Mouse (Mus musculus) gastrocnemius, postnatal 10 days (tissue): Measurements from ENCODE around the gene Cdh26. TPM values are rescaled to one million over a fixed set of nuclear protein-coding genes. Genes with fewer than 3 reads are reported as not detected.

ENCODE experiments used
- DNase-seq: peaks from one replicate; pipeline ENCODE4 v3.0.0; 2021; ENCODE audit warnings: mixed read lengths
- total RNA-seq, 2 experiments: library from RNA; stranded (reverse); gene quantifications; 2 replicates each; pipeline ENCODE4 v1.2.3; 2021

Gene Cdh26
- total RNA-seq, 2 experiments from 2014 or later: 0.09 TPM; not detected in 1

GRCm38 (mm10) chr2:178513043-178513442 lies 82.7 kb downstream of the Cdh26 start:
- no peak for DNase-seq

DNA sequence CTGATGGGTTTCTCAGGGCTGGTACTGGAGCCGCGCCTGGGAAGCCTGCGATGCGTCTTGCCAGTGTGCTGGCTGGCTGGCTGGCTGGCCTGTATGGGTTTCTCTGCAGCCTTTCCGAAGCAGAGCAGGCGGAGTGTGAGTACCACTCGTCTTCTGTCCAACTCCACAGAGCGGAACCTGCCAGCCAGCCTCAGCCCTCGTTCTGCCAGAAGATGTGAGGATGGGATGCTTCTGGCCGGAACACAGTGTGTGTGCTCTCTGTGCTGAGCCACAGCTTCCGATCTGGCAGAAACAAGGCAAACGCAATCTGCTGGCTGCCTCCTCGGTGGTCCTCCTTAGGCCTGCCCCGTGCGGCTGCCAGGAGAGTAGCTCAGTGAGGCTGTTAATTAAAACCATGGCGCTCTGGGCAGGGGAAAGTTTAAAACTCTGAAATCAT lies 83.3 kb downstream of the Cdh26 start:
- peak; percentile 20 for DNase-seq

- DNase-seq: no peak
Observed at GRCm38 (mm10) chr2:178516421-178516820, 86.1 kb downstream of the Cdh26 start.

DNA sequence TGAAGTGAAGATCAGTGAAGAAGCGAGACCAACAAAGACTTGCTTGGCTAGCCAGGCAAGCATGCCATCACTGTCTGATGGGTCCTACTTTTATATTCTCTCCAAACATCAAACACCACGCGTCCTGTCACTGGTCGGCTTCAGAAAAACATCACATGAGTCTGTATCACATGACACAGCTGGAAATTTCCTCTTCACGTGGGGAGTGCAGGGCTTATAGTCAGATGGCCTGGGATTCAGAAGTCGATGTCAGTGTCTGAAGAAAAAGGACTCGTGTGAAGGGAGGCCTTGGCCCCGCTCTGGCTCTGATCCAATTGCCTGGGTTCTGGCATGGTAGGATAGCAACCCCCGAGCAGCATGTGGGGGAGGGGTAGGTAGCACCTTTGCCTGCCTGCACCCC lies 86.6 kb downstream of the Cdh26 start:
- DNase-seq: no peak

DNA sequence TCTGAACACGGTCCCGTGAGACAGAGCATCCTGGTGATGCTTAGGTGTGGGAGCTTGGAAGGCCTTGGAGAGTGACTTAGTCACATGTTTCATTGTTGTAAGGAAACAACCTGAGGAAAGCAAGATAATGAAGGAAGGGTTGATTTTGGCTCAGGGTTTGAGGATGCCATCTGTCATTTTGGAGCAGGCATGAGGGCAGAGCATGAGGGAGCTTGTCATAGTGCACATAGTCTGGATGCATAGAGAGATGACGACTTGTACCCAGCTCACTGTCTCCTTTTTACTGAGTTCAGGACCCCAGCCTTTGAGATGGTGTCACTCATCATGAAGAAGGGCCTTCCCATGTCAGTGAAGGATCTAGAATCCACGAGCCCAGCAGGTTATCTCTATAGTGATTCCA lies 89.0 kb downstream of the Cdh26 start:
- no peak for DNase-seq

DNA sequence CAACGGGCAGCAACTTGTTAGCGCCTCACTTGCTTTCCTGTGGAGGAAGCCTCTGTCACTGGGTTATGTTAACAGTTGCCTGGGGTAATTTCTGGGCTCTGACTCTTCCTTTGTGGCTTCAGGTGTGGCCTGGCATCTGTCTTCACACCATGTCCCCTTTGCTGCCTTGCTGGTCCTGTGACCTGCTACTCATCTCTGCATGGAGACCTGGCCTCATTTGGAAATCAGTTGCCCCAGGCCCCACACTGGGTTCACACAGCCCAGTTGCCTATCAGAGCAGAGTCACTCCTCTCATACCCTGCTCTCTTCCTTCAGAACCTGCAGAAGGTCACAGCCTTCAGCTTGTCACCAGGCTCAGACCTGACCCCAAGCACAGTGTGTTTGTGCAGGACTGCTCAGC lies 89.9 kb downstream of the Cdh26 start:
- no peak for DNase-seq

DNA sequence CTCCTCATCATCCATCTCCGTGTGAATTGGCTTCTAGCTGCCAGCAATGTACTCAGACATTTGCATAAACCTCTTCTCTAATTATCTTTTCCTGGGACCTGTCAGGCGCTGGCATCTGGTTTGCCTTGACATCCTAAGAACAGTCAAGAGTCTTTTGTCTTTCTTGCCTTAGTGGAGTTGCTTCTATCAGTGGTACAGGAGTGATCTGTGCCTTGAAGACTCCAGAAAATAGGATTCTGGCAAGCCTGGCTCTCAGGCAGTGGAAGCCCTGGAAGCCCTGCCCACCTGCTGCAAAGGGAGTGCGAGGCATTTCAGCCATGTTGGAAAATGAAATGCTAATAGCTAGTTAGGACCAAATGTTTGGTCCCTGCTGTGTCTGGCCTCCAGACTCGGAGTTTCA lies 92.0 kb downstream of the Cdh26 start:
- DNase-seq: no peak

GRCm38 (mm10) chr2:178522786-178523185 lies 92.5 kb downstream of the Cdh26 start:
- DNase-seq: no peak

GRCm38 (mm10) chr2:178526776-178527175 lies 96.4 kb downstream of the Cdh26 start:
- no peak for DNase-seq

DNA sequence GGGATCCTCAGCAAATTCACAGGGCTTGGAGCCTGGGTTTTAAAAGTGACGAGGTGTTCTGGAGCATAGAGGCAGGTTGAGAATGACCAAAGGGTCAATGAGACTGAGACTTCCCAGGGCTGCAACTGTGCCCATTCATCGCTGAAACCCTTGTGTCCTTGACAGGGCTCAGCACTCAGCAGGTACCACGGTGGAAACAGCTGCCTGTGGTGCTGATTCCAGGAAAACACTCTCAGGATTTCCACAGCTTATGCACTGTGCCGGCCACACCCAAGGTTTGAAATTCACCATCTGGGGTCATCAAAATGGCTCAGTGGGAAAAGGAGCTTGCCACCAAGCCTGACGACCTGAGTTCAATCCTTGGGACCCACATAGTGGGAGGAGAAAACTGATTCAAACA lies 100.9 kb downstream of the Cdh26 start:
- no peak for DNase-seq

DNA sequence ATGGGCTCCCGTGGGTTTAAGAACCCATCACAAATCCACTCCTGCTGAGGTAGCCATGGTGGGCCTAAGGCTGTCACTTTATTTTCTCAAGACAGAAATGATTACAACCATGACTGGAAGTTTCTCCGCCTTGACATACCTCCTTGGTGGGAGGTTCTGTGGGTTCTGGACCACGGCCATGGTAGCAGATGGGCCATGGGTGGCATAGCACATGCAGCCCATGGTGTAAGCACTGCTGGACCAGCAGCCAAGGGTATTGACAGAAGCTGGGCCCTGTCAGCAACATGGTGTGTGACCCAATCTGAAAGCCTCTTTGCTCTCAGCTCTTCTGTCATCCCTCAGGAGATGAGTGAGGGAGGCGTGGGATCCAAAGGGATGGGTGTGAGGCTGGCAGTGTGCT lies 106.2 kb downstream of the Cdh26 start:
- DNase-seq: no peak

Other genes with a start within 250 kb of the Cdh26 start
- under 1 TPM; 0.18 to 0.28 TPM for gene Sycp2, start 22.8 kb upstream of the Cdh26 start, total RNA-seq
- 10 to 100 TPM; 10.3 to 11.6 TPM for gene Ppp1r3d, start 16.1 kb upstream of the Cdh26 start, total RNA-seq
- gene Fam217b, start 16.0 kb upstream of the Cdh26 start, total RNA-seq: 1 to 10 TPM; 6.4 to 8.2 TPM